Mouse (Mus musculus) intestine, embryonic 14.5 days (tissue): Measurements from ENCODE around the gene Hoxc11. TPM values are rescaled to one million over a fixed set of nuclear protein-coding genes. Genes with fewer than 3 reads are reported as not detected.

Source experiments
- ATAC-seq: fragments of 200-750 bp; cut with Nextera tagmentation; replicated peaks from 2 replicates; pipeline ENCODE4 v1.8.0; 2017; ENCODE audit warnings: low read depth, moderate number of reproducible peaks, moderate TSS enrichment, moderate library complexity; ENCODE audit not compliant: low FRiP score, low TSS enrichment
- DNase-seq: peaks from one replicate; pipeline ENCODE4 v3.0.0-alpha.2; 2018; ENCODE audit warnings: low spot score
- H3K27ac ChIP-seq: fragments of 300-500 bp; sonication (generic); 2 replicates; pipeline ENCODE4 v1.5.1; 2014; ENCODE audit warnings: low read depth, mild to moderate bottlenecking, control low read depth
- H3K27me3 ChIP-seq: fragments of 300-500 bp; sonication (generic); replicated peaks from 2 replicates; pipeline ENCODE4 v1.6.1; 2014; ENCODE audit warnings: low read length, control low read depth; ENCODE audit not compliant: control insufficient read depth, insufficient read depth
- H3K36me3 ChIP-seq: fragments of 300-500 bp; sonication (generic); 2 replicates; pipeline ENCODE4 v1.6.1; 2014; ENCODE audit warnings: low read length, control low read depth; ENCODE audit not compliant: control insufficient read depth, insufficient read depth
- H3K4me1 ChIP-seq: fragments of 300-500 bp; sonication (generic); replicated peaks from 2 replicates; pipeline ENCODE4 v1.6.1; 2014; ENCODE audit warnings: low read length, control low read depth, mixed read lengths; ENCODE audit not compliant: control insufficient read depth, insufficient read depth
- H3K4me2 ChIP-seq: fragments of 300-500 bp; sonication (generic); 2 replicates; pipeline ENCODE4 v1.6.1; 2014; ENCODE audit warnings: low read length
- H3K4me3 ChIP-seq: fragments of 300-500 bp; sonication (generic); 2 replicates; pipeline ENCODE4 v1.5.1; 2014; ENCODE audit warnings: low read depth, low read length, control low read depth, mixed read lengths
- H3K9ac ChIP-seq: fragments of 300-500 bp; sonication (generic); 2 replicates; pipeline ENCODE4 v1.6.1; 2014; ENCODE audit warnings: mild to moderate bottlenecking, low read length
- H3K9me3 ChIP-seq: fragments of 300-500 bp; sonication (generic); 2 replicates; pipeline ENCODE4 v1.6.1; 2016; ENCODE audit warnings: low read length, control low read depth; ENCODE audit not compliant: control insufficient read depth
- WGBS: fragments of 180-500 bp; shearing (Covaris S2); extraction: QIAGEN DNeasy Blood & Tissue Kit; methylation state at CpG from one replicate; pipeline ENCODE4 v1.1.7; 2014; 5-methylcytosine and 5-hydroxymethylcytosine counted together
- polyA plus RNA-seq: library from polyadenylated mRNA; unstranded; fragments of >200 nt; fragmentation: Nextera tagmentation; extraction: Ambion mirVana; gene quantifications from 2 replicates; pipeline ENCODE4 v1.2.1, GENCODE M21; 2014

Gene Hoxc11
- polyA plus RNA-seq, 1 experiment from 2014 or later, result 0.11 TPM

DNA sequence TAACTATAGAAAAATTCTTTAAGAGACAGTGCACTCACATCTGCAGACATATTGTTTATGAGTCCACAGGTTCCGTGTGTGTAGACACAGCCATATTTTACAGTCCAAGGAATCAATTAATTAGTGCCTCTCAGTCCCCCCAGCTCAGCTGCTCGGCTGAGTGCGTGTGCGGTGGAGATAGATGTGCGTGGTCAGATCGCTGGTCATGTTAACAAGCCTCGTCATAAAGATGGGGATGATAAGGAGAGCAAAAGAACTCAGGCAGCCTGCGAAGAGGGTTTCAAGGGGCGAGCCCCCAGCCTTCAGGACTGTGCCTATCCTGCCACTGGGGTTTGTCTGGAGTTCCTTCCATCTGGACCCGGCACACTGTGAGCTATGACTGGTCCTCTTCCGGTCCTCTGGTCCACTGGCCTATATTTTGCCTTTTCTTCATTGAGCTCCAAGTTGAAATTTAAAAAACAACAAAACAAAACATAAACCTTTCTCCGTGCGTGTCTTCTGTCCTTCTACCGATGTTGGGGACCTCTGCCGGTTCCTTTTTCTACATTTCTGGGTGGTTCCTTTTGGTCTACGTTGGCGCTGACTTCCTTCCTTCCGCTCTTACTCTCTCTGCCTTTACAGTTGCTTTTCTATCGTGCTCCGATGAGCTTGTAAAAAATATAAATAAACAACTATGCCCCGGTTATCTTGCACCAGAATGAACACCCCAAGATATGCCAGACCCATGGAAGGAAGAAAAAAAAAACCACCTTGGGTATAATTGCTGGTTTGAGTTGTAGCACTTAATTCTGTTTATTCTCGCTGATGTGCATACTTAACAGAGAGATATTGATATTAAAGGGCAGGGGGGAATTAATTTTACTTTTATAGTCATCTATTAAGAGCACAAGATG lies 8.8 kb upstream of the Hoxc11 start:
- ATAC-seq (no peak), DNase-seq (no peak)
- Histone ChIP-seq H3K4me1 (no peaks in the 10 kb centered on the region), H3K27ac (no peak overlapping the region), H3K27me3 (peaks cover 100% of the 10 kb centered on the region), H3K9ac (no peak overlapping the region), H3K4me2 (no peak overlapping the region), H3K36me3 (no peaks in the 10 kb centered on the region), H3K9me3 (no peaks in the 10 kb centered on the region), H3K4me3 (no peak overlapping the region)
- 13% methylated on average over 22 of the region's 22 CpGs for WGBS

GRCm38 (mm10) chr15:102947276-102947675 lies 7.0 kb upstream of the Hoxc11 start:
- H3K27me3 ChIP-seq, result peaks cover 100% of the 10 kb centered on the region
- no peaks in the 10 kb centered on the region for H3K9me3 ChIP-seq
- no peaks in the 10 kb centered on the region for H3K36me3 ChIP-seq
- no peak overlapping the region for H3K27ac ChIP-seq
- H3K4me2 ChIP-seq, result no peak overlapping the region
- H3K4me1 ChIP-seq, result no peaks in the 10 kb centered on the region
- DNase-seq, result no peak
- no peak overlapping the region for H3K9ac ChIP-seq
- H3K4me3 ChIP-seq, result no peak overlapping the region
- 2% methylated on average over 9 of the region's 9 CpGs for WGBS
- no peak for ATAC-seq

DNA sequence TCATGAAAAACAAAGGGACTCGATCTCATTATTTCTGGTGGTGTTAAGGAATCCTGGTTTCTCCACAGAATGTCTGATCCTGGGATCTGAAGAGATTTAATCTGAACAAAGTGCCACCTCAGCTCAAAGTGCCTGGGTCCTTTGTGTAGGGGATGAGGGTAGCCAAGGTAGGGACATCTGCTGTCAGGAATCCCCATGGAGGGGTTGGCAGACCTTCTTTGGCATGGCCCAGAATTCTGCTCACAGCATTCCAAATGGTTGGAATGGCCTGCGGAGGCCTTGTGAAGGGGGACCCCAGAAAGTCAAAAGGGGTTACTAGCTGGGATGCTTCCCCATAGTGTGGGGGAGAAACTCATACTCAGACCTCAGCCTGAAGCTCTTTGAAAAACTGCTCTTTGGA lies 5.4 kb upstream of the Hoxc11 start:
- Histone ChIP-seq H3K9ac (no peak overlapping the region), H3K27ac (no peak overlapping the region), H3K4me2 (no peak overlapping the region), H3K4me1 (no peaks in the 10 kb centered on the region), H3K27me3 (peaks cover 100% of the 10 kb centered on the region), H3K4me3 (no peak overlapping the region), H3K9me3 (no peaks in the 10 kb centered on the region), H3K36me3 (no peaks in the 10 kb centered on the region)
- no peak for DNase-seq
- WGBS, result 15% methylated on average over 2 of the region's 2 CpGs
- no peak for ATAC-seq

GRCm38 (mm10) chr15:102949696-102950095 lies 4.5 kb upstream of the Hoxc11 start:
- no peaks in the 10 kb centered on the region for H3K4me1 ChIP-seq
- 2% methylated on average over 20 of the region's 20 CpGs for WGBS
- no peak overlapping the region for H3K27ac ChIP-seq
- no peak overlapping the region for H3K9ac ChIP-seq
- H3K36me3 ChIP-seq, result no peaks in the 10 kb centered on the region
- ATAC-seq (no peak), DNase-seq (peak; percentile 73)
- peaks cover 100% of the 10 kb centered on the region for H3K27me3 ChIP-seq
- H3K4me3 ChIP-seq, result no peak overlapping the region
- no peaks in the 10 kb centered on the region for H3K9me3 ChIP-seq
- no peak overlapping the region for H3K4me2 ChIP-seq

DNA sequence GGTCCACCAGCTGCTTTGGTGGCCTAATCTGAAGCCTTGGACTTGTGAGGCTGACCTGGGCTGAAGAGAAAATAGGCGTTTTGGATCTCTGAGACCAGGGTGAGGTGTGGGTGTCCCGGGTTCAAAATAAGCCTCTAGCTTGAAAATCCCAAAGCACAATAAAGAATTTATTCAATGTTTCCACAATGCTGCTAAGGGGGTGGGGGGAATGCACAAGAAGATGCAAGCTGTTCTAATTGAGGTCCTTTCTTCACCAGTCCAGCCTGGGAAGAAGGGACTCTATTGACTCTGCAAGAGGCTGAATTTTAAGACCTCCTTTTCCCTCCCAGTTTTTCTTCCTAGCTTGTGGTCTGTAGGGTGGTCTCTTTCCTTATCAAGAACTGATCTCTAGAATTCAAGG lies 3.4 kb upstream of the Hoxc11 start:
- no peak overlapping the region for H3K9ac ChIP-seq
- no peak overlapping the region for H3K4me3 ChIP-seq
- WGBS, result 16% methylated on average over 2 of the region's 2 CpGs
- no peak overlapping the region for H3K4me2 ChIP-seq
- ATAC-seq (no peak), DNase-seq (no peak)
- no peak overlapping the region for H3K27ac ChIP-seq
- peaks cover 100% of the 10 kb centered on the region for H3K27me3 ChIP-seq
- no peaks in the 10 kb centered on the region for H3K9me3 ChIP-seq
- H3K4me1 ChIP-seq, result no peaks in the 10 kb centered on the region
- no peaks in the 10 kb centered on the region for H3K36me3 ChIP-seq

DNA sequence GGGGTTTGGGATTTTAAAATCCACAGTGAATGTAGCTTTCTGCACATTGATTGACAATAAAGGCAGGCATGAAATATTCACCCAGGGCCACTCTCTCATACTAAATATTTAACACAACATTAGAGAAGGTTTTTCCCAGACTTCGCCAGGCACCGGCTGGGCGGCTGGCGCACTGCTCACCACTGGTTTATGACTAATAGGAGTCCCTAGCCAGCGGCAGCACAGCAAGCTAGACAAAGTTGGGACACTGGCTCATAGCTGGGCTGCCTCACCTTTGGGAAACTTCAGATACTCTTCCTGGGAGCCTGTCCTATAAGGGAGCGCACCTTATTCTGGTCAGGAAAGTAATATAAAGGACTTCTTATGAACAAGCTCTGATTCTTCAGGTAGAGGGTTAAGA lies 666 bp upstream of the Hoxc11 start:
- ATAC-seq (no peak), DNase-seq (no peak)
- no peaks in the 10 kb centered on the region for H3K36me3 ChIP-seq
- peaks cover 100% of the 10 kb centered on the region for H3K27me3 ChIP-seq
- no peak overlapping the region for H3K27ac ChIP-seq
- no peaks in the 10 kb centered on the region for H3K4me1 ChIP-seq
- no peak overlapping the region for H3K4me3 ChIP-seq
- 6% methylated on average over 6 of the region's 6 CpGs for WGBS
- no peaks in the 10 kb centered on the region for H3K9me3 ChIP-seq
- H3K4me2 ChIP-seq, result no peak overlapping the region
- no peak overlapping the region for H3K9ac ChIP-seq

DNA sequence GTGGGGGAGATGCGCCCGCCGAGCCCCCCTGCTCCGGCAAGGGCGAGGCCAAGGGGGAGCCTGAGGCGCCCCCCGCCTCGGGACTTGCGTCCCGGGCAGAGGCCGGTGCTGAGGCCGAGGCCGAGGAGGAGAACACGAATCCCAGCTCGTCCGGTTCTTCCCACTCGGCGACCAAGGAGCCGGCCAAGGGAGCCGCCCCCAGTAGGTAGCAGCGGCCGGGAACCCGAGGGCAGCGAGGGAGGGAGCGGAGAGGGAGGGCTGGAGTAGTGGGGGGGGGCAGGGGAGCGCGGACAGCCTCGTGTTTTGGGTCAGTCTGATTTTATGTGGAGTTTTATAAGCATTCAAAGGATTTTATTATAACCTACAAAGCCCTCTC lies 768 bp downstream of the Hoxc11 start:
- no peak overlapping the region for H3K27ac ChIP-seq
- 0 out of 2 replicates have a peak, but pooled peaks cover 1% of the 10 kb centered on the region for H3K4me1 ChIP-seq
- no peak for ATAC-seq
- H3K27me3 ChIP-seq, result peaks cover 100% of the 10 kb centered on the region
- H3K36me3 ChIP-seq, result no peaks in the 10 kb centered on the region
- no peak overlapping the region for H3K9ac ChIP-seq
- H3K4me3 ChIP-seq, result peak overlapping the region; percentile 8; the same call in 1 of the 2 replicates
- H3K9me3 ChIP-seq, result no peaks in the 10 kb centered on the region
- 1% methylated on average over 27 of the region's 28 CpGs for WGBS
- no peak overlapping the region for H3K4me2 ChIP-seq
- no peak for DNase-seq

DNA sequence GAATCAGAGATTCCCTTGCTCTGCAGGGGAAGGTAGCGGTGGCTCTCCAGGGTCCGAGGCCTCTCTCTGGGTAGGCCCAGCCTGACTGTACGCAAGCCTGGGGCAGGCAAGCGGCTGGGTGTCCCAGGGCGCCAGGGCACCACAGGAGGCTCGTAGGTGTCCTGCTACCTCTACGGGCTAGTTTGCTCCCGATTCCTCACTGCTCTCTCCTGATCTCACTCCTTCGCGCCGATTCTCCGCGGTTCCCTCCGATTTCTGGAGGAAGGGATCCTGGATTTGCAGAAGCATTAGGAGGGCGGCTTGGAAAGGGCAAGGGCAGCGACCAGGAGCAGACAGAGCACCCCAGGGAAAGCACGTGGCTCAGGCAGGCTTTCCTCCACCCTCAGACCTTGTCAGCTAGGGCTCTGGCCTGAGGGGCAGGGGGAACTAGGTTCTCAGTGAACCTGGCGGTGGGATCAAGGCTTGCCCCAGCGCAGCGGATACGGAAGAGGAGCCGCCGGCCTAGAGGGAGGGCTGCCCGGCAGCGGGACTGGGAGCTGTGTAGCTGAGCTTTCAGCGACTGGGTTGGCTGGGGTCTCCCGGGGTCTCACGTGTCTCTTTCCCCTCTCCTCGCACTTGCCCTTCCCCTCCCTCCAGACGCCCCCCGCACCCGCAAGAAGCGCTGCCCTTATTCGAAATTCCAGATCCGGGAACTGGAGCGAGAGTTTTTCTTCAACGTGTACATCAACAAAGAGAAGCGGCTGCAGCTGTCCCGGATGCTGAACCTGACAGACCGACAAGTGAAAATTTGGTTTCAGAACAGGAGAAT lies 1.8 kb downstream of the Hoxc11 start:
- Histone ChIP-seq H3K4me3 (peak overlapping the region; percentile 6; the same call in 1 of the 2 replicates), H3K27ac (no peak overlapping the region), H3K4me2 (0 out of 2 replicates have a peak overlapping the region, but pooled peaks have one; percentile 1), H3K9ac (0 out of 2 replicates have a peak overlapping the region, but pooled peaks have one; percentile 13), H3K27me3 (peaks cover 100% of the 10 kb centered on the region), H3K4me1 (peaks cover 4% of the 10 kb centered on the region; the same call in 1 of the 2 replicates), H3K9me3 (no peaks in the 10 kb centered on the region), H3K36me3 (no peaks in the 10 kb centered on the region)
- DNase-seq, result peak; percentile 77
- no peak for ATAC-seq
- 1% methylated on average over 40 of the region's 40 CpGs for WGBS
